Mouse (Mus musculus): ENCODE measurements around the gene Epha1. TPM values are rescaled to one million over a fixed set of nuclear protein-coding genes. Genes with fewer than 3 reads are reported as not detected.

The Epha1 gene
- total RNA-seq (2022): 1 to 10 TPM in 2 of 4 experiments, under 1 TPM in 2; 0.46 to 1.6 (median 0.99) TPM

DNA sequence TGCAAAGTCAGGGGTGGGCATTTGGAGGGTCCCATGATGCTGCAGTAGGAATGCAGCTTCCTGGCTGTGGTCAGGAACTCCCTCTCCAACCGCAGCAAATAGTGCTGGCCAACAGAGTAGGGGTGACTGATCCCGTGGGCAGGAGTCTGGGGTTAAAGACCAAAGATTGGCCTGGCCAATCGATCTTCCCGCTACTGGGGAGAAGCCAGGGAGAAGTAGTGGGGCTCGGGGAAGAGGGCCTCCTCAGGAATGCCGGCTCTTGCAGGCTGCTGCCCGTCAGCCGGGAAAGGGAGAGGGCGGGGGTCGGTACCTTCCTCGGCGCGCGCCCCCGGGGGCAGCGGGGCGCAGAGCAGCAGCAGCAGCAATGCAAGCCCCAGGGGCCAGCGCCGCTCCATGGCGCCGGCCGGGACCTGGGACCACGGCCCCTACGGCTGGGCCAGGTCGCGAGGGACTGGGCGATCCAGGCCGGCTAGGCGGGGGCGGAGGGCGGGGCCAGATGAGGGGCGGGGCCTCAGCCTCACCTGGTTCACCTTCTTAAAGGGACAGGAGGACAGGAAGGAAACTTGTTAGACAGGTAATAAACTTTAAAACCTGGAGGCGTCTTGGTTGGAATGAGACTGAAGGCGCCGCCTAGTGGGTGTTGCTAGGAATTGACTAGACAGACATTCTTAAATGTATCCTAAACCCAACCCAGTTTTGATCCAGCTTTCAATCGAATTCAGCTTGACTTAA is at the start of gene Epha1:
TSS of gene Epha1 (minus strand) at position 453 of the 732 bp plus-strand sequence.
- no peak for DNase-seq

DNA sequence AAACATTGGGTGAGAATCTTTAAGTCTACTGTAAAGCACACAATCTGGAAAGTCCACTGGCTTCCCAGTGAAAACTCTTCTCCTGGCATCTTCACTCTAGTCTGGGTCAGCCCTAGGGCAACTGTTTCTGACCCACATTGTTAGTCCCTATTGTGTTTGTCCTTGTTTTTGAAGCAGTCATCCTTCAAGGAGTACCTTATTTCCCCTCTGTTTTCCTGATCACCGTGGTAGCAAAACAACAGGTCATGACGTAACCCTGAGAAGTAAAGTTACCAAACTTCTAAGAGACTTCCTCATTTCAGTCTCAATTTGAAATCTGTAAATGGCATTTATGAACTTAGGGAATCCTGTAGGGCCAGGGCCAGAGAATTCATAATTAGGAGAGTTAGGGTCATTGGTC is 48.4 kb upstream of the Epha1 start:
- no peak for DNase-seq

DNA sequence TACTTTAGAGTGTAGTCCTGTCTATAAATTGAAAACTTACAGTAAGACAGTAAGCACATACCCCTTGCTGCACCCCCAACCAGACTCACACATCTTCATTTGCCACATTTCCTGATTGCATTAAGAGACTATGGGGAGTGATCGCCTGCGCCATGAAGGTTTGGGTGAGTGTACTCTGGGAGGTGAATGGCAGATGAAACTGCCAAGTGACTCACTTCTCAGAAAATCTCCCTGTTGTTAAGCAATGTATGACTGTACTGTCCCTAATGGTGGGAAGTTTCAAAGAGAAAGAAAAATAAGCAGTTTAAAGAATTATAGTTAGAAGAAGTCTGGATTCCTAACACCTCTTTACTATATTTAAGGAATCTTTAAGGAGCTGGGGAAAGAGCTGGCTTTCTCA is 46.4 kb upstream of the Epha1 start:
- peak; percentile 22 for DNase-seq

DNA sequence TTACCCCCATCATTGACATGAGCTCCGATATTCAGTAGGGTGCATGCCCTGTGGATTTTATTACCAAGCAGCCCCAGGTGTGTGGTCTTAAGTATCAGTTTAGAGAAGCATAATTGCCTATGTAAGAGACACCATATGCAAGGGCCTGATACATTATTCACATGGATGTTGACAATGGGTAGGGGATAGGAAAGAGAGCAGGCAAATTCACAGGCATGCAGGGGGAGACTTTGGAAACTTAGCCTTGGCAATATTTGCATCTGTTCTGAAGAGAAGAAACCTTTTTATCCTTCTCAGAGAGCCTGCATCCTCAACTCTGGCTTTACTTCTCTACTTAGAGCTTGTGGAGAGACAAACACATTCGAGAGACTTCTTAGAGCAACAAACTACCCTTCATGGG is 32.1 kb upstream of the Epha1 start, which contains the start of gene Tas2r135:
TSS of gene Tas2r135 (plus strand) at position 301 of the 400 bp plus-strand sequence.
- DNase-seq: no peak

DNA sequence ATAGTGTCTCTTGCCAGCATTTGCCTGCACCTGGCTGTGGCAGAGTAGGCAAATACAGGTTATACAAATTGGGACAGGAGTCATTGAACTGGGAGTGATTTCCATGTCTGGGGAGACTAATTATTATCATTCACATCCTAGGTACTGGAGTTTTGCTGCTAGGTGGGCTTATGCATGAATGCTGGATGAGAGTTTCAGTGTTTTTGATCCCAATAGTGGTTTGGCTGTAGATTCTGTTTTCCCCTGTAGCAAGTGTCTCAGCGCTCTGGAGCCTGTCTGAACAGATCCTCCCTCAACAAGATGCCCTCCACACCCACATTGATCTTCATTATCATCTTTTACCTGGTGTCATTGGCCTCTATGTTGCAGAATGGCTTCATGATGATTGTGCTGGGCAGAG is 26.9 kb upstream of the Epha1 start, which contains the start of gene Tas2r143:
TSS of gene Tas2r143 (plus strand) at position 301 of the 400 bp plus-strand sequence.
- DNase-seq: no peak

DNA sequence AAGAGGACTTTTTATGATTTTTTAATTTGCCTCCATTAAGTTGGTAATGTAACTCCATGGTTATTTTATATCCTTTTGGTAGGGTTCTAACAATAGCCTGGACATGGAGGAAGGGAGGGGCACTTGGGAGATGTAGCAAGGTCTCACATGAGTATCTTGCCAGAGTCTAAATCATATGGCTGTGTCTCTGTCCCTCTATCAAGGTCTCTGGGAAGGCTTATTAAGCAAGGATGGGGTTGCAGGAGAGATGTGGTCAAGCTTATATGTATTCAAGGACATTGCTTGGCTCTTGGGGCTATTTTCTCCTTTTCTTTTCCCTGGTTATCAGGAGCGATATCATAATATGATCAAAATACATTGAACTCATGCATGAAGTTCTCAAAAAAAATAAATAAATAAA is 25.9 kb upstream of the Epha1 start:
- DNase-seq: peak; percentile 48

DNA sequence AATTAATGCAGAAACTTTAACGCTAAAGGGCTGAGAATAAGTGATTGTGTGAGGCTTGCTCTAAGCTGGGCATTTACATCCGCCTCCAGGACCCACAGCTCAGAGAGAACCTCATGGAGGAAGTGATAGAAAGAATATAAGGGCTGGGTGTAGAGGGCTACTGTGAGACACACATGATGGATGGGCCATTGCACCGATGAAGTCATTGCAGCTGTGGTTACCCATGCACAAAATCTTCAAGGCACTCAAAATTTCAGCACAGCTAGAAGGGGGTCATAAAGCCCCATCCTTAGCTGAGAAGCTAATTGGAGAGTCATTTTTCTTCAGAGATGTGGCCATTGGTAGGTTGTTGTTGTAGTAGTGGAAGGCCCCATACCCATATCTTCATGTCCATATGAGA is 25.2 kb upstream of the Epha1 start:
- peak; percentile 33 for DNase-seq

DNA sequence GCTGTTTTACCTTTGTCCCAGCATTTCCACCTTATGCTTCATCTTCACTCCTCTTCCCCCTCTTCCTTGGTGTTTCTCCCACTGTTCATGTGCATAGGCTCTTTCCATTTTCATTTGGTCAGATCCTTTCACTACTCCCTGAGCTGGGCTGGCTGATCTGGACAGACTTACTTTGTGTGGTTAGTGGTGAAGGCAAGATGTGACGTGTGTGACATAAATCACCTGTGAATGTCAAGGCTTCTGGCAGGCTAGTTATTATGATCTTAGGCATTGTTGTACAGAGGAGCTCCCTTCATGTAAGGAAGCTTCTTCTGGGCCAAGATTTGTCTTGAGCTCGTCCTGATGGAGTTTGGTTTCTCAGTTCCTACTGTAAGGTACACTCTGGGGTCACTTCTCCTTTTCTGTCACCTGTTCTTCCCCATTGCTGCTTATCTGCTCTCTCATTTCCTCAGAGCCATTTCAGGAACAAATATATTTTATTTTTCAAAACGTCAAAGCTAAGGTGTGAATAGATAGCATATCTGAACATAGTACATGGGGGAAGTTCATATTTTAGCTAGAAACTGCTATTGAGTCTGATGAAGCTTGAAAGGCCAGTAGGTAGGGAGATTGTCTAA is 24.1 kb upstream of the Epha1 start:
- peak; percentile 73 for DNase-seq

DNA sequence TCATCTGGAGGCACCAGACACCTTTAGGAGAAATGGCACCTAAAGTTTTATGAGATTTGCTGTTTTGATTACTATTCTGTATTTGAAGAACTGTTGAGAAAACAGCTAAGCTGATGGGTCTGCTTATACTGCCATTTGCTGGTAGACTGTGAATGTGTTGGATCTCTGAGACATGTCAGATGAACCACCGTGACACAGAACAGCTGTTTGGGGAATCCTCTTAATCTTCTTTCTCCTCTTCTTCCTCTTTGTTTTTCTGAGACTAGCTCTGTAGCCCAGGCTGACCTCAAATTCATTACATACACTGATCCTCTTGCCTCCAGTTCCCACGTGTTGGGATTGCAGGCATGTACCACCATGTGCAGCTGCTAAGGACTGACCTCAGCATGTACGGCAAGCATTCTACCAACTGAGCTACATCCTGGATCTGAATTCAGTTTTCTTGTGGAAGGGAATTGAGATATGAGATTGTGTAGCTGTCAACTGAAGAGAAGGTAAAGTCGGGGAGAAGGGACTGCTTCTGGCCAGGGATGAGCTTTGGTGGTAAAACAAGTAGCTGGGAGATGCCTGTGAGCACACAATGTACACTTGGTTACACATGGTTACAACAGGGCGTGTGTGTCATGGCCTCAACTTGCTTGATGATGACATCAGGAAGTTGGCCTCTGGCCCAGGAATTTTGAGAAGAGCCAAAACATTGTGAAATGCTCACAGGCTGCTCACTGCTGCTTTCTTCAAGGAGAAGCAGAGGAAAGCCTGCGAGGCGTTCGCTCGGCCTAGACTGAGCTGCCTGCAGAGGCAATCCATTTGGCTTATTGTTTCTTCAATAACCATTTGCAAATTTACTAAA is 23.1 kb upstream of the Epha1 start:
- DNase-seq: peak; percentile 96

DNA sequence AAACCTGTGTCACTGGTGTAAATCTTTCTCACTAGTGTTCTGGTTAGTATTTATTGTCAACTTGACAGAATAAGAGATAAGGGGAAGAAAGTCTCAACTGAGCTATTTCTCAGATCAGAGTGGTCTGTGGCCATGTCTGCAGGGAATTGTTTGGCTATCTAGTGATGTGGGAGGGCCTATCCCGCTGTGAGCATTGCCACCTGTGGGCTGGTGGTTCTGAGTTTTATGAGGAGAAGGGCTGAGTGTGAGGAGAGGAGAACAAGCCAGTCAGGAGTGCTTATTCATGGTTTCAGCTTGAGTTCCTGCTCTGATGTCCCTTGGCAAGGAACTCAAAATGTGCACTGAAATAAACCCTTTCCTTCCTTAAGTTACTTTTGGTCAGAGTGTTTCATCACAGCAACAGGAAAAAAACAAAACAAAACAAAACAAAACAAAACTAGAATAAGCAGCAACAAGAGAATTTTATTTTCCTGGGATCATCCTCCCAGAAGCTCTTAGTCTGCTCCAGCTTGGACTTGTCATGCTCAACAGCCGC is 18.8 kb upstream of the Epha1 start:
- no peak for DNase-seq

DNA sequence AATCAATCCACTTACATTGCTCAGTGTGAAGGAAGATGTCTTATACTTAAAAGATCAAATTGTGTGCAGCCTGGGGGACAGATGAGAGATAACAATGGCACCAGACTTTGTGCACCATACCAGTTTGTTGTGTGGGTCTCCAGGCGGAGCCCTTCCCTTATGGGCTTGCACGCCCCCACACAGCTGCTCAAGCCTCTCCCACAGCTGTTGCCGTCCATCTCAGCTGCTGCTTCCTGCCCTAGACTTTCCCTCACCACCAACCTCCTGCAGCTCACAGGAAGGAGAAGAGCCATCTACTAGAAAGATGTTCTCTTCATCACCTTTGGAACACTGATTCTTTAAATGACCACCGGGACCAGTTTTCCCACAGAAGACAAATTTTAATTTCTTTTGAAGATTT is 12.6 kb upstream of the Epha1 start:
- no peak for DNase-seq

DNA sequence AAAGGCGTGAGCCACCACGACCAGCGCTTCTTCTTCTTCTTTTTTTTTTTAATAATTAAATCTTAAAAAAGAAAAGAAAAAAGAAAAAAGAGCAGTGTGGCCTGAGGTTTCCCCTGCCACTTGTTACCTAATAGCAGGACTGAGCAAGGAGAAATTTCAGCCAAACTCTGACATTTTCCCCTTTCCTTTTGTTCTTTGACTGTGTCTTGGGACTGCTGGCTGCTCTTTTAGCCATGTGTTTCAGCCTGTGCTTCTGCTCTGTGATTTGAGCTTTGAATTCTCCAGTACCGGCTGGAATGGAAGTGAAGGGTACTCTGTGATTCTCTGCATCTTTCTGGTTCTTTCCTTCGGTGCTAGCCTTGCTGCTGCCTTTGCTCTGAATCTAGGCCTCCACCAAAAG is 10.3 kb upstream of the Epha1 start:
- no peak for DNase-seq

DNA sequence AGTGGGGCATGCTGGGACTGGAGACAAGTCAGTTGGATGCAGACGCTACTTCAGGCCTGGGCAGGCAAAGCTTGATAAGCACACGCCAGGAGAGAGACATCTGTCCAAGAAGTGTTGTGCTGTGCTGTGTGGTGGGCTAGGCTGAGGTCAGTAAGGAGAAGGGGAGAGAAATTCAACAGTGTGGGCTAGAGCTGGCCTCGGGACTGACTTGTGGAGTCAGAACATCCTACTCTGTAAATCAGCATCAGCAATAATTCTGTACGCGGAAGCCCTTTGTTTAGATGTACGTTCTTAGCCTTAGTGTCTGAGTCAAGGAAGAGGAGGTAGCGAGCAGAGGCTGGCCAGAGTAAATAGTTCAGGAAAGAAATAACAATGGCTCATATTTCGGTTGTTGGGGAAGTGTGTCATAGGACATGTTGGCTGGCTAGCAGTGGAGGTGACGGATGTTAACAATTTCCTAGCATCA is 8.9 kb upstream of the Epha1 start:
- no peak for DNase-seq

DNA sequence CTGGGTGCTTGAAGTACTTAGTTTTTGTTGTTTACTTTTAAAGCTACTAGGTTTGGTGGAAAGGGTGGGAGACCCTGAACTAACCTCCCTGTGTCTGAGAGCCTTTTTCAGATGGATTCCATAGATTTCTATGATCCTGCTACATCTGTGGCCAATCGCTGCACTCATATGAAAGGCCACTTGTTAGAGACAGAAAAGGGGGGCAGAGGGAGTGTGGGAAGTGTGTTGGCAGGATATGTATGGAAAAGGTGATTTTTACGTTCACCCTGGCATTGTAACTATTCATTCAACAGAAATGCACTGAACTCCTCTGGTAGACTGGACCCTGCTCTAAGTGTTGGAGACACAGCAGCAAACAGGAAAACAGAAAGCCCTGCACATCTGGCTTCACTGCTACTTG is 8.2 kb upstream of the Epha1 start:
- DNase-seq: no peak

DNA sequence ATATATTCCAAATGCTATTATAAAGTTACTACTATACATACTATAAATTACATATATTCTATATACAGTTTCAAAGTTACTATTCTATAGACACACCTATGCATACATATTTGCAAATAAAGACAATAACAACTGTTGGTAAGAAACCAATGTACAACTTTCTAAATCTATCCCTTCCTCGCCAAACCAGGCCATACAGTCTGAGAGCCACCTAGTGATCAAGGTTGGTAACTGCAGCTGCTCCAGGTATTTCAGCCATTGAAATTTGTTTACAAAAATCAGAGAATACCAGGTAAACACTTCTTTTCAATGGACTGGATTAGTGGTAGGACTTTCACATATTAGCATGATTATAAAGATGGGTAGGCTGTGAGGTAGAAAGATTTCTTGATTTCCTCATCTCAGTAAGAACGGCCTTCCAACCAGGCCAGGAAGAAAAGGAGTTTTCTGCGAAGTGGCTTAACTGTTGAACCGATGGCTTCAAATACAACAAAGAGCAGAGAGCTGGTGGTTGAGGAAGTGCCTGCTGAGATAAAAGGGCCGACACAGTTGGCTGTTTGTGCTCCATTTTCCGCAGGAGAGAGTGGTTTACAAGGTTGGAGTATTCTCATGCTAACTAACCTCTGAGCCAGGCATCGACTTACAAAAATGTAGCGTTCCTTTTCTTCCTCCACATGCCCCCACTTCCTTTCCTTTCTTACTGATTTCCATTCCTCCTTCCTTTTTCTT is 7.5 kb upstream of the Epha1 start:
- no peak for DNase-seq

DNA sequence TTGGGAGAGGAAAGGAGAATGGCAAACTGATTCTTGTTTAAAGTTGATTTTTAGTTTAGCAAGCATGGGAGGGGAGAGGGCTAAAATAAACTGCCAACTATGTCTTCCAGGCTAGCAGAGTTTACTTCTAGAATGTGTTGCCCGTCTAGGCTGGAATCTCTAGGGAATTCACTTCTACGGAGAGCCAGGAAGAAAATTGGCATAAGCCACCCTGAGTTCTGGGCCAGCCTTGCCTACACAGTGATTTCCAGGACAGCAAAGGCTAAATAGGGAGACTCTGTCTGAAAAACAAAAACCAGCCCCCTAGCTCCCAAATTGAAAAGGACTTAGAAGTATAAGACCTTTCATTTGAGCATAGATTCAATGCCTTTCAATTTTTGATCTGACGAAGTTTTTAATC is 6.5 kb upstream of the Epha1 start:
- no peak for DNase-seq

DNA sequence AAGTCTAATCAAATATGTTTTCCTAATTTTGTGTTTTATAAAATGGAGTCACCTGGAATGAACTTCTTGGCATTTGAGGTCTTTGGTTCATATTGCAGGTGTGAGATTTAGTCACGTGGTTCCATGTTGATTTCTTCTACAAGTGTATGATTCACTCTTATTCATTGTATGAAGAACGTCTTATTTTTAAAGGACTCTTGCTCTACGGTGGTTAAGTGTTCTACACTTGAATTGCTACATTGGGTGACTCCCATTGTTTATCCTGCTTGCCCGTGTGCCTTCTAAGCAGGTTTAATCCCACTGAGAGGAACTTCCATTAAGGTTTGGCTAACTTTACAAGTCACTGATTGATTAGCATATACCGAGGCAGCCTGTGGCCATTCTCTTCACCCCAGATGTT is 4.2 kb upstream of the Epha1 start:
- no peak for DNase-seq

DNA sequence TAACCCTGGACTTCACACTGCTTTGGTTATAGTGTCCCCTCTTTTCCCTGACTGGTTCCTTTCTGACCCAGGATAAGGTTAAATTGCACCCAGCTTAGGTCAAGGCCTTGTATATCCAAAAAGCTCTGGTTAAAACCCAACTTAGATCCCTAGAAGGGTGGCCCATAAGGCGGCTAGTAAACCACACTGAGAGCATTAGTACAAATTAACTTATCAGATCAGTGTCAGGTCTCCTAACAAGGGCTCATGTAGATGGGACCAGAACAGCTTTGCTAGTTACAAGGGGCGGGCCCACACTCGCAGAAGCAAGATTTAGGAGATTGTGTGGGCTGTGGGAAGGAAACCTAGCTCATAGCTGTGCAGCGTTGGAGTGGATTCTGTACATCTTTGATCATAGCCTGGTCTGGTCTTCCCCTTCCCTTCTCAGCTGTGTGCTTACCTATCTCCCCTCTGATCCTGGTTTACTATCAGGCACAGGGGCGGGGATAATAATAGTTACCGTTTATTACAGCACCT is 3.5 kb upstream of the Epha1 start:
- no peak for DNase-seq

DNA sequence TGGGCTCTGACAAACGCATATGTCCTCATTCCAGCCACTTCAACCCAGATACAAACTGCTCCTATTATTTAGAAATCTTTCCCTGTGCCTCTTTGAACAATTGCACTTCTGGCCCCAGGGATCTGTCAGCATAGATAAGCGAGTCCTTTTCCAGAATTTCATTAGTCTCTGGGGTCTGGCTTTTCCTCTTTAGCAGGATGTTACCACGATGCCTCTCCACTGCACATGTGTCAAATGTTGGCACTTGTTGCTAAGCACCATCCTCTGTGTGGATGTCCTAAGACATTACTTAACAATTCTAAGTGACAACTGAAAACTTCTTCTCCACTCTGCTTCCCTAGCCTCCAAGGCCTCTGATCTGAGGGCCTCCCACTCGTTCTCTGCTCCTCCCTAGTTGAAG is 2.9 kb upstream of the Epha1 start:
- no peak for DNase-seq

DNA sequence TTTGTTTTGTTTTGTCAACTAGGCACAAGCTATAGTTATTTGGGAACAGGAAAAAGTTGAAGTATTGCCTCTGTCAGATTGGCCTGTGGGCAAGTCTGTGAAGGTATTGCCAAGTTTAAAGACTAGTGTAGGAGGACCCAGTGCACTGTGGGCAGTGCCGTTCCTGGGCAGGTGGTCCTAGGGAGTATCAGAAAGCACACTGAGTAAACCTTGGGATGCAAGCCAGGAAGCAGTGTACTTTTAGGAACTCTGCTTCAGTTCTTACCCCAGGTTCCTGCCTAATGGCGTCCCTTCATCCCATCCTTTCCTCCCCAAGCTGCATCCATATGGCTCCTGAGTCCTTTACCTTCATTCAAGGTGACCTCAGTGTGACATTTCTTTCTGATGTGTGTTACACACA is 2.1 kb upstream of the Epha1 start:
- no peak for DNase-seq

DNA sequence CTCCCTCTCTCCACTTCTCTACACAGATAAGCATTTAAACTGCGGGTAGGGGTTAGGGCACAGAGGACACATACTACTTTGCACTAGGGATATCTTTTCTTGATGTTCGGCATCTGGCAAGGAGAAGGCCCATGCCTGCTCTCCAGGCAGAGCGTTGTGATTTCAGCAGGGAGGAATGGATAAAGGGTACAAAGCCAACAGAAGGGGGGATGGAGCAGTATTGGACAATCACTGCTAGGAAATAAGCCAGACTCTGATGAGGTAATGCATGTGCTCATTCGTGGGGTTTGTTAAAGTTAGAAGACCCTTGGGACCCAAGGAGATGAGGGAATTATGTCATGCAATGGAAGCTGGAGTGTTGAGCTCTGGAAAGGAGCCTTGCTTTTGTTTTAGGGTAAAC is 1.6 kb upstream of the Epha1 start:
- DNase-seq: no peak
